Mouse (Mus musculus) lung, postnatal 10 days (tissue): ENCODE measurements at regions not wholly inside any gene's neighbourhood (a gene's known extent, or its start where the extent isn't known, plus 50 kb on each side); places are given as distances from the start of the nearest gene placed in this dataset.
"Not testable (repeated sequence)": the region's sequence is repeated elsewhere in the genome, so short reads cannot be mapped to it uniquely, and the experiment has no call there.

ENCODE experiments used
- DNase-seq: peaks from one replicate; pipeline ENCODE4 v3.0.0; 2021

- no peak for DNase-seq
Observed at GRCm38 (mm10) chr3:137228416-137228815, 112.5 kb upstream of the Emcn start.

- DNase-seq: peak; percentile 8
Observed at GRCm38 (mm10) chr3:137242877-137243276, 98.0 kb upstream of the Emcn start.

GRCm38 (mm10) chr3:137263907-137264306, 77.0 kb upstream of the Emcn start:
- no peak for DNase-seq

GRCm38 (mm10) chr3:137267752-137268151, 73.1 kb upstream of the Emcn start:
- no peak for DNase-seq

- DNase-seq: peak; percentile 61
Observed at GRCm38 (mm10) chr3:137275444-137275843, 65.4 kb upstream of the Emcn start.

- no peak for DNase-seq
Observed at GRCm38 (mm10) chr3:137279284-137279683, 61.6 kb upstream of the Emcn start.

- DNase-seq: no peak
Observed at GRCm38 (mm10) chr3:137281052-137281451, 59.8 kb upstream of the Emcn start.

- not testable (repeated sequence) for DNase-seq
Observed at GRCm38 (mm10) chr3:137287558-137287957, 53.3 kb upstream of the Emcn start.

GRCm38 (mm10) chr3:137288301-137288942, 52.4 kb upstream of the Emcn start:
- DNase-seq: no peak

- no peak for DNase-seq
Observed at GRCm38 (mm10) chr3:137288943-137289682, 51.8 kb upstream of the Emcn start.

- DNase-seq: no peak
Observed at GRCm38 (mm10) chr3:137289683-137289984, 51.2 kb upstream of the Emcn start.
